Mouse (Mus musculus): ENCODE data around the gene 6820408C15Rik. TPM values are rescaled to one million over a fixed set of nuclear protein-coding genes. Genes with fewer than 3 reads are reported as not detected.
A peak's percentile ranks its signal among the peaks of the same experiment; 100 is the strongest.

6820408C15Rik gene
- polyA plus RNA-seq, 2 experiments = 0.19 to 0.23 TPM

DNA sequence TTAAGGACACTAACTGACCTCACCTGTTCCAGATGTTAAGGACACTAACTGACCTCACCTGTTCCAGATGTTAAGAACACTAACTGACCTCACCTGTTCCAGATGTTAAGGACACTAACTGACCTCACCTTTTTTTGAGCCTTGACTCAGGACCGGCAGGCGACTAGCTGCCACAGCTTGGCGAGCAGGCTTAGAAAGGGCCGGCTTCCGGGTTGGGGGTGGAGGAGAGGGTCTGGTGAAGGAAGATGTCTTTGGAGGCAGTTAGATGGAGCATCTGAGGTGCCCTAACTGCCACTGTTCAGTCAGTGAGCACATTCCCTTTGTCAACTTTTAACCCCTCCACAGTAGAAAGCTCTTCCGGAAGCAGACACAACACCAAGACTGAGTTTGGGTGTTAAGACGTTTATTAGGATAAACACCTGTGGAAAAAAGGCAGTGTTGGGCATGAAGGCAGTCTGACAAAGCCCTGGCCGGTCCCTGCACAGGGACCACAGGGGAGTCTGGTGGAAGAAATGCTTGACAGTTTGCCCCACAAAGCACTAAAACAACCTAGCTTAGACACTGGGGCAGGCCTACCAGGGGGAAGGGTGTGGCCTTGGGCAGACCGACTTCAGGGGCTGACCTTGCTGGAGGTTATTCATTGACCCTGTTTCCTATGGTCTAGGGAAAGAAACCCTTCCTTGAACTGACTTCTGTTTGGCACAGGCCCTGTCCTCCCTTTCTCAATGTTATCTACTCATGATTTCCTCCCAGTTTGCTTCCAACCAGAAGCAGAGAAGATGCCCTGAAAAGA lies 22.0 kb upstream of the 6820408C15Rik start:
- no peaks in the 10 kb centered on the region for H3K36me3 ChIP-seq (replicated peaks; ENCODE audit: control insufficient read depth, insufficient read depth, low read depth)
- WGBS (ENCODE audit: insufficient replicate concordance) = 60% methylated on average over 9 of the region's 9 CpGs

GRCm38 (mm10) chr2:152395271-152395920 lies 20.0 kb upstream of the 6820408C15Rik start:
- Histone ChIP-seq H3K4me2 (ENCODE audit: low read depth) (peak overlapping the region; percentile 91), H3K9ac (replicated peaks) (no peak overlapping the region), H3K27me3 (ENCODE audit: control insufficient read depth, insufficient read depth, low read length) (no peaks in the 10 kb centered on the region), H3K9me3 (ENCODE audit: control insufficient read depth, low read length) (no peaks in the 10 kb centered on the region), H3K27ac (no peak overlapping the region), H3K4me1 (replicated peaks; ENCODE audit: control insufficient read depth in 2 of 2, insufficient read depth in 2 of 2, low read length in 1 of 2) (peaks cover 18 to 31% of the 10 kb centered on the region in 2 experiments), H3K4me3 (ENCODE audit: insufficient read depth in 1 of 2, low read depth in 2 of 2, low read length in 2 of 2) (peak overlapping the region; percentile 74 to 76), H3K36me3 (replicated peaks; ENCODE audit: control insufficient read depth, insufficient read depth, low read depth) (no peaks in the 10 kb centered on the region)
- DNase-seq (ENCODE audit: low read depth in 3 of 3, low spot score in 3 of 3) (no peak), ATAC-seq (ENCODE audit: insufficient read depth) (no peak)
- TF ChIP-seq EP300 (IDR thresholded peaks at IDR 0.05; ENCODE audit: low read depth) (no peak), CTCF (IDR thresholded peaks at IDR 0.05; ENCODE audit: low read depth) (no peak)
- WGBS (ENCODE audit: insufficient replicate concordance) = 36% methylated on average over 13 of the region's 13 CpGs

More for the DNA sequence above, 22.0 kb upstream of the 6820408C15Rik start:
- Histone ChIP-seq H3K9ac (replicated peaks) (no peak overlapping the region), H3K4me3 (ENCODE audit: insufficient read depth in 1 of 2, low read depth in 2 of 2, low read length in 2 of 2) (no peak overlapping the region), H3K9me3 (ENCODE audit: control insufficient read depth, low read length) (no peaks in the 10 kb centered on the region), H3K27ac (no peak overlapping the region), H3K4me2 (ENCODE audit: low read depth) (no peak overlapping the region), H3K27me3 (ENCODE audit: control insufficient read depth, insufficient read depth, low read length) (no peaks in the 10 kb centered on the region), H3K4me1 (replicated peaks; ENCODE audit: control insufficient read depth in 2 of 2, insufficient read depth in 2 of 2, low read length in 1 of 2) (peaks cover 13 to 22% of the 10 kb centered on the region in 2 experiments)
- no peak for ATAC-seq (ENCODE audit: insufficient read depth)
- TF ChIP-seq CTCF (IDR thresholded peaks at IDR 0.05; ENCODE audit: low read depth) (no peak), EP300 (IDR thresholded peaks at IDR 0.05; ENCODE audit: low read depth) (no peak)
- DNase-seq (ENCODE audit: low read depth in 3 of 3, low spot score in 3 of 3) = no peak

GRCm38 (mm10) chr2:152396110-152397003 lies 19.0 kb upstream of the 6820408C15Rik start:
- ATAC-seq (ENCODE audit: insufficient read depth) (peak; percentile 50), DNase-seq (ENCODE audit: low read depth in 3 of 3, low spot score in 3 of 3) (peak; percentile 72 to 80 (median 77))
- Histone ChIP-seq H3K9me3 (ENCODE audit: control insufficient read depth, low read length) (no peaks in the 10 kb centered on the region), H3K4me3 (ENCODE audit: insufficient read depth in 1 of 2, low read depth in 2 of 2, low read length in 2 of 2) (peak overlapping the region; percentile 74 to 76), H3K27me3 (ENCODE audit: control insufficient read depth, insufficient read depth, low read length) (no peaks in the 10 kb centered on the region), H3K9ac (replicated peaks) (peak overlapping the region; percentile 83), H3K4me2 (ENCODE audit: low read depth) (peak overlapping the region; percentile 91), H3K27ac (peak overlapping the region; percentile 78; the same call in 1 of the 2 replicates), H3K4me1 (replicated peaks; ENCODE audit: control insufficient read depth in 2 of 2, insufficient read depth in 2 of 2, low read length in 1 of 2) (peaks cover 18 to 31% of the 10 kb centered on the region in 2 experiments), H3K36me3 (replicated peaks; ENCODE audit: control insufficient read depth, insufficient read depth, low read depth) (no peaks in the 10 kb centered on the region)
- WGBS (ENCODE audit: insufficient replicate concordance) = under 1% methylated on average over 46 of the region's 46 CpGs
- no peak for TF ChIP-seq EP300 (IDR thresholded peaks at IDR 0.05; ENCODE audit: low read depth)
- TF ChIP-seq CTCF (IDR thresholded peaks at IDR 0.05; ENCODE audit: low read depth) = peak; percentile 63

GRCm38 (mm10) chr2:152397004-152397589 lies 18.3 kb upstream of the 6820408C15Rik start:
- peak in 1 of 3 experiments; percentile 39 for DNase-seq (ENCODE audit: low read depth in 3 of 3, low spot score in 3 of 3)
- Histone ChIP-seq H3K9me3 (ENCODE audit: control insufficient read depth, low read length) (no peaks in the 10 kb centered on the region), H3K4me1 (replicated peaks; ENCODE audit: control insufficient read depth in 2 of 2, insufficient read depth in 2 of 2, low read length in 1 of 2) (peaks cover 18 to 31% of the 10 kb centered on the region in 2 experiments), H3K27ac (peak overlapping the region; percentile 78), H3K27me3 (ENCODE audit: control insufficient read depth, insufficient read depth, low read length) (no peaks in the 10 kb centered on the region), H3K4me2 (ENCODE audit: low read depth) (peak overlapping the region; percentile 91), H3K36me3 (replicated peaks; ENCODE audit: control insufficient read depth, insufficient read depth, low read depth) (no peaks in the 10 kb centered on the region), H3K4me3 (ENCODE audit: insufficient read depth in 1 of 2, low read depth in 2 of 2, low read length in 2 of 2) (peak overlapping the region; percentile 74 to 76), H3K9ac (replicated peaks) (peak overlapping the region; percentile 83)
- WGBS (ENCODE audit: insufficient replicate concordance) = under 1% methylated on average over 72 of the region's 77 CpGs
- peak; percentile 16; the same call in 1 of the 2 replicates for ATAC-seq (ENCODE audit: insufficient read depth)
- no peak for TF ChIP-seq EP300 (IDR thresholded peaks at IDR 0.05; ENCODE audit: low read depth)
- TF ChIP-seq CTCF (IDR thresholded peaks at IDR 0.05; ENCODE audit: low read depth) = 0 out of 2 replicates have a peak, but pooled peaks have one; percentile 9

All from liver, embryonic 14.5 days (tissue).